Mouse (Mus musculus) forebrain, embryonic 13.5 days (tissue): ENCODE measurements at regions not wholly inside any gene's neighbourhood (a gene's known extent, or its start where the extent isn't known, plus 50 kb on each side); places are given as distances from the start of the nearest gene placed in this dataset.
"Not testable (repeated sequence)": the region's sequence is repeated elsewhere in the genome, so short reads cannot be mapped to it uniquely, and the experiment has no call there.

Experiments used
- ATAC-seq: fragments of 200-750 bp; cut with Nextera tagmentation; 2 replicates; pipeline ENCODE4 v1.8.0; 2017
- H3K27ac ChIP-seq: fragments of 300-500 bp; sonication (generic); 2 replicates; pipeline ENCODE4 v1.5.1; 2015; ENCODE audit warnings: inconsistent platforms, mild to moderate bottlenecking, moderate library complexity
- H3K27me3 ChIP-seq: fragments of 300-500 bp; sonication (generic); 2 replicates; pipeline ENCODE4 v1.6.1; 2015; ENCODE audit warnings: mild to moderate bottlenecking, inconsistent platforms
- H3K36me3 ChIP-seq: fragments of 300-500 bp; sonication (generic); 2 replicates; pipeline ENCODE4 v1.6.1; 2015; ENCODE audit warnings: mild to moderate bottlenecking, inconsistent platforms; ENCODE audit not compliant: poor library complexity, severe bottlenecking
- H3K4me1 ChIP-seq: fragments of 300-500 bp; sonication (generic); 2 replicates; pipeline ENCODE4 v1.6.1; 2015; ENCODE audit warnings: inconsistent platforms
- H3K4me2 ChIP-seq: fragments of 300-500 bp; sonication (generic); 2 replicates; pipeline ENCODE4 v1.6.1; 2015; ENCODE audit warnings: inconsistent platforms, mild to moderate bottlenecking, moderate library complexity
- H3K4me3 ChIP-seq: fragments of 300-500 bp; sonication (generic); 2 replicates; pipeline ENCODE4 v1.5.1; 2015; ENCODE audit warnings: mild to moderate bottlenecking, inconsistent platforms
- H3K9ac ChIP-seq: fragments of 300-500 bp; sonication (generic); 2 replicates; pipeline ENCODE4 v1.6.1; 2015; ENCODE audit warnings: mild to moderate bottlenecking, inconsistent platforms
- H3K9me3 ChIP-seq: fragments of 300-500 bp; sonication (generic); replicated peaks from 2 replicates; pipeline ENCODE4 v1.6.1; 2016; ENCODE audit warnings: inconsistent platforms
- WGBS: fragments of 180-500 bp; shearing (Covaris S2); methylation state at CpG from one replicate; pipeline ENCODE4 v1.1.7; 2015; 5-methylcytosine and 5-hydroxymethylcytosine counted together

- Histone ChIP-seq H3K27me3 (no peaks in the 10 kb centered on the region), H3K4me3 (no peak overlapping the region), H3K4me1 (no peaks in the 10 kb centered on the region), H3K27ac (no peak overlapping the region), H3K9ac (no peak overlapping the region), H3K36me3 (no peaks in the 10 kb centered on the region), H3K4me2 (no peak overlapping the region), H3K9me3 (no peaks in the 10 kb centered on the region)
- ATAC-seq = no peak
Observed at GRCm38 (mm10) chr16:12706907-12707306, 402.6 kb upstream of the Ercc4 start.

- H3K4me1 ChIP-seq, H3K4me2 ChIP-seq, H3K27me3 ChIP-seq, H3K9me3 ChIP-seq, ATAC-seq, H3K4me3 ChIP-seq, H3K9ac ChIP-seq, H3K36me3 ChIP-seq, H3K27ac ChIP-seq: not testable (repeated sequence)
- WGBS = 88% methylated on average over 6 of the region's 7 CpGs
Observed at GRCm38 (mm10) chr16:12721368-12721767, 388.1 kb upstream of the Ercc4 start.

- no peak for ATAC-seq
- no peaks in the 10 kb centered on the region for H3K9me3 ChIP-seq
- no peak overlapping the region for H3K4me3 ChIP-seq
- H3K4me1 ChIP-seq = no peaks in the 10 kb centered on the region
- H3K4me2 ChIP-seq = no peak overlapping the region
- no peaks in the 10 kb centered on the region for H3K27me3 ChIP-seq
- H3K36me3 ChIP-seq = no peaks in the 10 kb centered on the region
- no peak overlapping the region for H3K27ac ChIP-seq
- no peak overlapping the region for H3K9ac ChIP-seq
Observed at GRCm38 (mm10) chr16:12726043-12726442, 383.4 kb upstream of the Ercc4 start.

- not testable (repeated sequence) for H3K4me1 ChIP-seq, ATAC-seq, H3K4me2 ChIP-seq, H3K9me3 ChIP-seq, H3K27me3 ChIP-seq, H3K4me3 ChIP-seq, H3K9ac ChIP-seq, H3K27ac ChIP-seq, H3K36me3 ChIP-seq
- 78% methylated on average over 2 of the region's 2 CpGs for WGBS
Observed at GRCm38 (mm10) chr16:12730167-12730730, 379.2 kb upstream of the Ercc4 start.

GRCm38 (mm10) chr16:12731588-12731987 is 377.9 kb upstream of the Ercc4 start:
- H3K4me2 ChIP-seq = no peak overlapping the region
- ATAC-seq = no peak
- H3K9me3 ChIP-seq = no peaks in the 10 kb centered on the region
- H3K9ac ChIP-seq = no peak overlapping the region
- no peaks in the 10 kb centered on the region for H3K4me1 ChIP-seq
- H3K27ac ChIP-seq = no peak overlapping the region
- no peaks in the 10 kb centered on the region for H3K36me3 ChIP-seq
- H3K4me3 ChIP-seq = no peak overlapping the region
- WGBS = 93% methylated on average over 2 of the region's 2 CpGs
- H3K27me3 ChIP-seq = no peaks in the 10 kb centered on the region

GRCm38 (mm10) chr16:12742472-12742871 is 367.0 kb upstream of the Ercc4 start:
- H3K36me3 ChIP-seq = no peaks in the 10 kb centered on the region
- H3K4me1 ChIP-seq = no peaks in the 10 kb centered on the region
- H3K4me2 ChIP-seq = no peak overlapping the region
- ATAC-seq = no peak
- H3K27ac ChIP-seq = no peak overlapping the region
- H3K4me3 ChIP-seq = no peak overlapping the region
- H3K9me3 ChIP-seq = no peaks in the 10 kb centered on the region
- no peak overlapping the region for H3K9ac ChIP-seq
- H3K27me3 ChIP-seq = no peaks in the 10 kb centered on the region

- no peak for ATAC-seq
- no peaks in the 10 kb centered on the region for H3K9me3 ChIP-seq
- H3K36me3 ChIP-seq = no peaks in the 10 kb centered on the region
- H3K9ac ChIP-seq = no peak overlapping the region
- no peak overlapping the region for H3K27ac ChIP-seq
- no peaks in the 10 kb centered on the region for H3K4me1 ChIP-seq
- 87% methylated on average over 3 of the region's 3 CpGs for WGBS
- no peak overlapping the region for H3K4me3 ChIP-seq
- H3K27me3 ChIP-seq = no peaks in the 10 kb centered on the region
- no peak overlapping the region for H3K4me2 ChIP-seq
Observed at GRCm38 (mm10) chr16:12753181-12753580, 356.3 kb upstream of the Ercc4 start.

- no peak for ATAC-seq
- H3K4me1 ChIP-seq = no peaks in the 10 kb centered on the region
- no peak overlapping the region for H3K9ac ChIP-seq
- H3K4me3 ChIP-seq = no peak overlapping the region
- H3K27ac ChIP-seq = no peak overlapping the region
- H3K4me2 ChIP-seq = no peak overlapping the region
- no peaks in the 10 kb centered on the region for H3K9me3 ChIP-seq
- no peaks in the 10 kb centered on the region for H3K27me3 ChIP-seq
- no peaks in the 10 kb centered on the region for H3K36me3 ChIP-seq
Observed at GRCm38 (mm10) chr16:12754361-12754760, 355.1 kb upstream of the Ercc4 start.

- no peak overlapping the region for H3K4me3 ChIP-seq
- no peak overlapping the region for H3K27ac ChIP-seq
- no peak for ATAC-seq
- H3K27me3 ChIP-seq = no peaks in the 10 kb centered on the region
- H3K4me1 ChIP-seq = no peaks in the 10 kb centered on the region
- H3K4me2 ChIP-seq = no peak overlapping the region
- 84% methylated on average over 4 of the region's 4 CpGs for WGBS
- no peaks in the 10 kb centered on the region for H3K36me3 ChIP-seq
- H3K9me3 ChIP-seq = no peaks in the 10 kb centered on the region
- no peak overlapping the region for H3K9ac ChIP-seq
Observed at GRCm38 (mm10) chr16:12758594-12758993, 350.9 kb upstream of the Ercc4 start.

GRCm38 (mm10) chr16:12764166-12764565 is 345.3 kb upstream of the Ercc4 start:
- Histone ChIP-seq H3K9ac (no peak overlapping the region), H3K36me3 (no peaks in the 10 kb centered on the region), H3K9me3 (no peaks in the 10 kb centered on the region), H3K27me3 (no peaks in the 10 kb centered on the region), H3K27ac (no peak overlapping the region), H3K4me1 (no peaks in the 10 kb centered on the region), H3K4me2 (no peak overlapping the region), H3K4me3 (no peak overlapping the region)
- no peak for ATAC-seq
- 100% methylated on average over 1 of the region's 1 CpGs for WGBS

GRCm38 (mm10) chr16:12764608-12765007 is 344.9 kb upstream of the Ercc4 start:
- 79% methylated on average over 1 of the region's 1 CpGs for WGBS
- no peaks in the 10 kb centered on the region for H3K4me1 ChIP-seq
- H3K9ac ChIP-seq = no peak overlapping the region
- ATAC-seq = no peak
- no peaks in the 10 kb centered on the region for H3K36me3 ChIP-seq
- H3K27me3 ChIP-seq = no peaks in the 10 kb centered on the region
- H3K4me3 ChIP-seq = no peak overlapping the region
- no peak overlapping the region for H3K4me2 ChIP-seq
- no peaks in the 10 kb centered on the region for H3K9me3 ChIP-seq
- H3K27ac ChIP-seq = no peak overlapping the region

GRCm38 (mm10) chr16:12766846-12767245 is 342.6 kb upstream of the Ercc4 start:
- H3K27ac ChIP-seq = no peak overlapping the region
- H3K4me1 ChIP-seq = no peaks in the 10 kb centered on the region
- H3K27me3 ChIP-seq = no peaks in the 10 kb centered on the region
- H3K9me3 ChIP-seq = no peaks in the 10 kb centered on the region
- H3K36me3 ChIP-seq = no peaks in the 10 kb centered on the region
- no peak overlapping the region for H3K9ac ChIP-seq
- 89% methylated on average over 7 of the region's 7 CpGs for WGBS
- H3K4me2 ChIP-seq = no peak overlapping the region
- ATAC-seq = no peak
- H3K4me3 ChIP-seq = no peak overlapping the region

- Histone ChIP-seq H3K36me3 (no peaks in the 10 kb centered on the region), H3K4me3 (no peak overlapping the region), H3K27me3 (no peaks in the 10 kb centered on the region), H3K9ac (no peak overlapping the region), H3K4me2 (no peak overlapping the region), H3K9me3 (no peaks in the 10 kb centered on the region), H3K27ac (no peak overlapping the region), H3K4me1 (no peaks in the 10 kb centered on the region)
- ATAC-seq = no peak
- 88% methylated on average over 2 of the region's 2 CpGs for WGBS
Observed at GRCm38 (mm10) chr16:12768161-12768895, 341.2 kb upstream of the Ercc4 start.
